In genomic region chr6:29636322-29637092, GRCm38 (mm10) we compare ENCODE assay signal across 23 mouse cellular contexts. TPM values are rescaled to one million over a fixed set of nuclear protein-coding genes. Genes with fewer than 3 reads are reported as not detected.
DNase-seq lines count a peak whose midpoint lies in the region; ATAC-seq lines count a peak whose summit lies in the region.
"Had no signal": no experiment of that assay in that cellular context is flagged by ENCODE, and none has a peak within 500 bp of the region (broad histone marks: within the 10 kb centered on the region; RNA-seq: fewer than 3 reads in every experiment).

No protein-coding gene starts in this region.

- DNase-seq in ES-CJ7 (ENCODE audit: low read depth, low spot score): peak; percentile 63
- DNase-seq in urinary bladder, postnatal 25 days (ENCODE audit: low spot score): no peak
- no peak for DNase-seq in ovary, postnatal 10 days (ENCODE audit: low spot score)
- no peak for DNase-seq in layer of hippocampus, adult 9-10 months (ENCODE audit: low spot score)
- DNase-seq: adrenal gland, adult 8-10 months; adrenal gland, postnatal 25 days; cerebellum, adult 11-12 months; cerebellum, adult 8-10 months; cerebellum, postnatal 10 days; cerebellum, postnatal 36 days; gastrocnemius, postnatal 14 days; heart, adult 2 months had no signal

- peak overlapping the region; percentile 50 for H3K4me3 ChIP-seq in megakaryocyte, embryonic 14.5 days (replicated peaks)
- H3K4me3 ChIP-seq: forebrain, embryonic 10.5 days; forebrain, embryonic 13.5 days; heart, adult 2 months; heart, embryonic 10.5 days; heart, embryonic 13.5 days; hindbrain, embryonic 12.5 days; hindbrain, embryonic 15.5 days had no signal

- ATAC-seq in megakaryocyte, adult 5-6 weeks (ENCODE audit: poor library complexity, severe bottlenecking): no peak
- ATAC-seq in common myeloid progenitor, adult 5-6 weeks (replicated peaks; ENCODE audit: low read depth, poor library complexity, severe bottlenecking): 0 out of 2 replicates have a peak, but pooled peaks have one; percentile 29
- ATAC-seq: CD4-positive, CD25-positive, alpha-beta regulatory T cell, adult 4 months; forebrain, embryonic 13.5 days; forebrain, embryonic 16.5 days had no signal

- H3K4me1 ChIP-seq in megakaryocyte, embryonic 14.5 days: peaks cover 31% of the 10 kb centered on the region
- H3K4me1 ChIP-seq: forebrain, embryonic 13.5 days; hindbrain, embryonic 15.5 days had no signal

- peaks cover 49% of the 10 kb centered on the region for H3K27me3 ChIP-seq in megakaryocyte, embryonic 14.5 days (replicated peaks)
- H3K27me3 ChIP-seq: hindbrain, embryonic 15.5 days had no signal

- H3K36me3 ChIP-seq in megakaryocyte, embryonic 14.5 days (replicated peaks; ENCODE audit: low read length): no peaks in the 10 kb centered on the region
- H3K36me3 ChIP-seq: forebrain, embryonic 10.5 days; heart, embryonic 10.5 days; heart, embryonic 13.5 days; hindbrain, embryonic 12.5 days; hindbrain, embryonic 15.5 days had no signal

- H3K9me3 ChIP-seq in megakaryocyte, embryonic 14.5 days: peaks cover 21% of the 10 kb centered on the region
- H3K9me3 ChIP-seq: forebrain, embryonic 10.5 days; forebrain, embryonic 13.5 days; heart, embryonic 10.5 days; heart, embryonic 13.5 days; hindbrain, embryonic 12.5 days; hindbrain, embryonic 15.5 days had no signal

RNA-seq across cellular contexts. Expression of gene Tnpo3, which starts 26.8 kb away (rescaled TPM):
- polyA plus RNA-seq in megakaryocyte, embryonic 14.5 days (2012; ENCODE audit: insufficient read depth, low replicate concordance): 9.7 TPM in 1 of 2 replicates, not detected in the other
- 54.6 and 56.1 TPM in 2 replicates for total RNA-seq in megakaryocyte, adult 5-6 weeks (2015)
- 49.7 and 50.3 TPM in 2 replicates for total RNA-seq in megakaryocyte, adult 5-6 weeks (2017)
- total RNA-seq in common myeloid progenitor, adult 5-6 weeks (2017): 64.1 and 96.2 TPM in 2 replicates

RNA-seq across cellular contexts. Expression of gene Tspan33, which starts 57.5 kb away (rescaled TPM):
- polyA plus RNA-seq in megakaryocyte, embryonic 14.5 days (2012; ENCODE audit: insufficient read depth, low replicate concordance): 1.3 TPM in 1 of 2 replicates, not detected in the other
- 1.5 and 3.7 TPM in 2 replicates for total RNA-seq in megakaryocyte, adult 5-6 weeks (2015)
- total RNA-seq in megakaryocyte, adult 5-6 weeks (2017): 2.7 and 5.0 TPM in 2 replicates
- 17.7 and 22.1 TPM in 2 replicates for total RNA-seq in common myeloid progenitor, adult 5-6 weeks (2017)
